Mouse (Mus musculus) MEL (cell line): ENCODE measurements at regions not wholly inside any gene's neighbourhood (a gene's known extent, or its start where the extent isn't known, plus 50 kb on each side); places are given as distances from the start of the nearest gene placed in this dataset.

Experiments
- CTCF ChIP-seq, 3 experiments: IDR thresholded peaks in 2 of 3; conservative IDR thresholded peaks in 1 of 3; 2 replicates each; pipeline ENCODE4 v1.5.1; 2011 to 2012; ENCODE audit warnings: low read length in 3 of 3, low read depth in 2 of 3, mild to moderate bottlenecking in 2 of 3, improper control_type of control experiment in 1 of 3, inconsistent platforms in 1 of 3, mixed read lengths in 1 of 3, moderate library complexity in 1 of 3; ENCODE audit not compliant: control insufficient read depth in 1 of 3, insufficient read depth in 1 of 3, poor library complexity in 1 of 3, severe bottlenecking in 1 of 3
- E2F4 ChIP-seq: IDR thresholded peaks from 2 replicates; pipeline ENCODE4 v1.6.1; 2011; ENCODE audit warnings: low read depth, low read length, improper control_type of control experiment, borderline replicate concordance
- EP300 ChIP-seq, 2 experiments: IDR thresholded peaks; 2 replicates each; pipeline ENCODE4 v1.6.1; 2011; ENCODE audit warnings: improper control_type of control experiment in 2 of 2, low read length in 2 of 2, low read depth in 1 of 2, mild to moderate bottlenecking in 1 of 2
- GABPA ChIP-seq: IDR thresholded peaks from 2 replicates; pipeline ENCODE4 v1.6.1; 2012; ENCODE audit warnings: low read depth, mild to moderate bottlenecking, inconsistent platforms, low read length, improper control_type of control experiment, moderate library complexity
- JUND ChIP-seq: IDR thresholded peaks from 2 replicates; pipeline ENCODE4 v1.6.1; 2011; ENCODE audit warnings: low read depth, mild to moderate bottlenecking, improper control_type of control experiment, low read length
- MAFK ChIP-seq: IDR thresholded peaks from 2 replicates; pipeline ENCODE4 v1.6.1; 2011; ENCODE audit warnings: low read depth, mild to moderate bottlenecking, low read length, improper control_type of control experiment, borderline replicate concordance
- MAZ ChIP-seq: IDR thresholded peaks from 2 replicates; pipeline ENCODE4 v1.6.1; 2012; ENCODE audit warnings: low read depth, mild to moderate bottlenecking, inconsistent platforms, low read length, improper control_type of control experiment
- MEF2A ChIP-seq: IDR thresholded peaks from 2 replicates; pipeline ENCODE4 v1.6.1; 2014; ENCODE audit warnings: low read depth, mild to moderate bottlenecking, inconsistent platforms, low read length, improper control_type of control experiment; ENCODE audit not compliant: poor library complexity, insufficient replicate concordance, severe bottlenecking; ENCODE audit errors: extremely low read depth
- MXI1 ChIP-seq: IDR thresholded peaks from 2 replicates; pipeline ENCODE4 v1.6.1; 2011; ENCODE audit warnings: mild to moderate bottlenecking, low read depth, low read length, improper control_type of control experiment
- POLR2A ChIP-seq, 2 experiments: IDR thresholded peaks; 2 replicates each; pipeline ENCODE4 v1.6.1; 2011 to 2012; ENCODE audit warnings: low read length in 2 of 2, mild to moderate bottlenecking in 2 of 2, control low read depth in 1 of 2, improper control_type of control experiment in 1 of 2, low read depth in 1 of 2, moderate library complexity in 1 of 2; ENCODE audit not compliant: control insufficient read depth in 1 of 2, insufficient read depth in 1 of 2, poor library complexity in 1 of 2
- POLR2AphosphoS5 ChIP-seq: IDR thresholded peaks from 2 replicates; pipeline ENCODE4 v1.6.1; 2012; ENCODE audit warnings: low read depth, borderline replicate concordance, mild to moderate bottlenecking, inconsistent platforms, low read length, moderate library complexity, mixed read lengths
- TAL1 ChIP-seq: IDR thresholded peaks from 2 replicates; pipeline ENCODE4 v1.6.1; 2012; ENCODE audit warnings: mild to moderate bottlenecking, inconsistent platforms, low read length, moderate library complexity, mixed read lengths
- TCF12 ChIP-seq: IDR thresholded peaks from 2 replicates; pipeline ENCODE4 v1.6.1; 2014; ENCODE audit warnings: low read depth, mild to moderate bottlenecking, inconsistent platforms, low read length, improper control_type of control experiment, moderate library complexity
- ZC3H11A ChIP-seq: IDR thresholded peaks from 2 replicates; pipeline ENCODE4 v1.6.1; 2012; ENCODE audit warnings: low read depth, mild to moderate bottlenecking, inconsistent platforms, low read length, improper control_type of control experiment

DNA sequence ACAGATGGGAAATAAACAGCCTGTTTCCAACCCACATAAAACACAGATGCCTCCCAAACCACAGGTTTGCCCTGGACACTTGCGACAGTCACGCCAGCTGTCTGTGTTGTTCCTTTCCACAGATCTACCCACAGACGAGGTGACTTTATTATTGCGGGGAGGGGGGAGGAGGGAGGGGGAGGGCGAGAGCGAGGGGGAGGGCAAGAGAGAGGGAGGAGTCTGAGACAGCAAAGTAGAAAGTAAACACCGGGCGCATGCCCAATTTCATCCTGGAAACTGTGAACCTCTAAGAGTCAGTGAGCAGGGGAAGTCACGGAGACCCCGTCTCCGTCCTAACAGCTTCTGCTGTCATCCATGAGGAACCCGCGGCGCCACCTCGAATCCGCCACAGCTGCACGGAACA lies 155.8 kb downstream of the Dyrk2 start:
- TF ChIP-seq E2F4: no peak
- TF ChIP-seq POLR2A (IDR thresholded peaks at IDR 0.05; ENCODE audit: control insufficient read depth in 1 of 2, insufficient read depth in 1 of 2, low read depth in 1 of 2, low read length in 2 of 2, poor library complexity in 1 of 2): no peak
- no peak for TF ChIP-seq ZC3H11A
- no peak for TF ChIP-seq POLR2AphosphoS5
- TF ChIP-seq EP300 (IDR thresholded peaks at IDR 0.05; ENCODE audit: low read depth in 1 of 2, low read length in 2 of 2): no peak
- no peak for TF ChIP-seq GABPA
- TF ChIP-seq JUND: no peak
- TF ChIP-seq MAZ: no peak
- no peak for TF ChIP-seq CTCF (IDR thresholded peaks at IDR 0.05 in 2 of 3, conservative IDR thresholded peaks at IDR 0.05 in 1 of 3; ENCODE audit: control insufficient read depth in 1 of 3, insufficient read depth in 1 of 3, low read depth in 2 of 3, low read length in 3 of 3, poor library complexity in 1 of 3, severe bottlenecking in 1 of 3)
- no peak for TF ChIP-seq MAFK
- no peak for TF ChIP-seq MXI1
- no peak for TF ChIP-seq TAL1
- no peak for TF ChIP-seq MEF2A
- TF ChIP-seq TCF12: no peak
